Comparison of ENCODE assay signal across 15 mouse cellular contexts in the genomic region with DNA sequence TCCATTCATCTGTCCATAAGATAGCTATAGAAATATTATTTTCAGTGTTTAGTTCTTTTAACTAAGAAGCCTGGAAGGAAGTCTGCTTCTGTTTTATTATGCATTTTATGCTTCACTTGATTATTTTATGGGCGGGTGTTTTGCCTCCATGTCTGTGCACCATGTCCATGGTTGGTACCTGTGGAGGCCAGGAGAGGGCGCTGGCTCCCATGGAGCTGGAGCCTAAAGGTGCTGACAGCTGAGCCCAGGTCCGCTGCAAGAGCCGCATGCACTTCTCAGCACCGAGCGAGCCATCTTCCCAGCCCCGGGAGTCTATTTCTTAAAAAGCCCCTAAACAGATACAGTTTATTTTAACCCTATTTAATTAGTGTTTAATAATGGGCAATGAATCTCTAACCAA. TPM values are rescaled to one million over a fixed set of nuclear protein-coding genes. Genes with fewer than 3 reads are reported as not detected.
DNase-seq lines count a peak whose midpoint lies in the region; ATAC-seq and TF ChIP-seq lines count a peak whose summit lies in the region.
"Had no signal": no experiment of that assay in that cellular context is flagged by ENCODE, and none has a peak within 500 bp of the region (broad histone marks: within the 10 kb centered on the region; RNA-seq: fewer than 3 reads in every experiment).

No protein-coding gene starts in this region.

- H3K4me2 ChIP-seq in kidney, postnatal 0 days (ENCODE audit: low read length), result no peak overlapping the region
- H3K4me2 ChIP-seq in stomach, postnatal 0 days (replicated peaks; ENCODE audit: low read depth), result no peak overlapping the region
- H3K4me2 ChIP-seq: limb, embryonic 13.5 days had no signal

- TF ChIP-seq POLR2A in testis, adult 2 months (IDR thresholded peaks at IDR 0.05; ENCODE audit: control insufficient read depth, low read depth, low read length), result no peak
- no peak for TF ChIP-seq POLR2A in bone marrow, adult 2 months (IDR thresholded peaks at IDR 0.05; ENCODE audit: borderline replicate concordance, control insufficient read depth, low read depth, low read length)

- H3K4me1 ChIP-seq in kidney, postnatal 0 days (replicated peaks; ENCODE audit: insufficient read depth, low read length), result peaks cover 5% of the 10 kb centered on the region; the same call in 1 of the 2 replicates
- peaks cover 2% of the 10 kb centered on the region; the same call in 1 of the 2 replicates for H3K4me1 ChIP-seq in testis, adult 2 months (ENCODE audit: control insufficient read depth, insufficient read depth, low read length)
- H3K4me1 ChIP-seq in bone marrow, adult 2 months (ENCODE audit: control insufficient read depth, insufficient read depth, low read length), result no peaks in the 10 kb centered on the region
- no peaks in the 10 kb centered on the region for H3K4me1 ChIP-seq in stomach, postnatal 0 days (replicated peaks; ENCODE audit: control insufficient read depth, insufficient read depth)
- peaks cover 11% of the 10 kb centered on the region; the same call in 1 of the 2 replicates for H3K4me1 ChIP-seq in hindbrain, embryonic 10.5 days (replicated peaks)

- 84% methylated on average over 7 of the region's 7 CpGs for WGBS in kidney, postnatal 0 days
- 92% methylated on average over 7 of the region's 7 CpGs for WGBS in bone marrow, adult 2 months
- WGBS in stomach, postnatal 0 days, result 87% methylated on average over 7 of the region's 7 CpGs
- WGBS in hindbrain, embryonic 10.5 days, result 84% methylated on average over 7 of the region's 7 CpGs

- no peak for ATAC-seq in kidney, postnatal 0 days (replicated peaks; ENCODE audit: low FRiP score, low read depth)
- no peak for ATAC-seq in stomach, postnatal 0 days (ENCODE audit: low FRiP score, low TSS enrichment)

- TF ChIP-seq EP300 in stomach, postnatal 0 days (optimal IDR thresholded peaks at IDR 0.05), result no peak

- H3K36me3 ChIP-seq in kidney, postnatal 0 days (ENCODE audit: insufficient read depth, low read length), result peaks cover 18% of the 10 kb centered on the region; the same call in 1 of the 2 replicates
- peaks cover 9% of the 10 kb centered on the region for H3K36me3 ChIP-seq in testis, adult 2 months (ENCODE audit: control insufficient read depth, insufficient read depth, low read length)
- peaks cover 13% of the 10 kb centered on the region; the same call in 1 of the 2 replicates for H3K36me3 ChIP-seq in stomach, postnatal 0 days (ENCODE audit: control insufficient read depth, insufficient read depth, low read length)
- peaks cover 78% of the 10 kb centered on the region for H3K36me3 ChIP-seq in hindbrain, embryonic 10.5 days

- H3K9me3 ChIP-seq in kidney, postnatal 0 days (replicated peaks; ENCODE audit: low read length), result no peaks in the 10 kb centered on the region
- H3K9me3 ChIP-seq in stomach, postnatal 0 days (ENCODE audit: control insufficient read depth, low read length), result no peaks in the 10 kb centered on the region
- H3K9me3 ChIP-seq in hindbrain, embryonic 10.5 days, result no peaks in the 10 kb centered on the region
- H3K9me3 ChIP-seq: embryonic facial prominence, embryonic 10.5 days; limb, embryonic 13.5 days; megakaryocyte, embryonic 14.5 days had no signal

- no peaks in the 10 kb centered on the region for H3K27me3 ChIP-seq in kidney, postnatal 0 days (ENCODE audit: insufficient read depth, low read length)
- no peaks in the 10 kb centered on the region for H3K27me3 ChIP-seq in testis, adult 2 months (ENCODE audit: control insufficient read depth, insufficient read depth, low read length)
- no peaks in the 10 kb centered on the region for H3K27me3 ChIP-seq in stomach, postnatal 0 days (ENCODE audit: control insufficient read depth, insufficient read depth, low read length)
- H3K27me3 ChIP-seq in hindbrain, embryonic 10.5 days (ENCODE audit: insufficient read depth, poor library complexity, severe bottlenecking), result no peaks in the 10 kb centered on the region
- H3K27me3 ChIP-seq: limb, embryonic 13.5 days had no signal

- no peak overlapping the region for H3K9ac ChIP-seq in kidney, postnatal 0 days (ENCODE audit: low read depth, low read length)
- H3K9ac ChIP-seq in stomach, postnatal 0 days (ENCODE audit: low read length), result no peak overlapping the region
- H3K9ac ChIP-seq: limb, embryonic 13.5 days had no signal

- no peak overlapping the region for H3K4me3 ChIP-seq in kidney, postnatal 0 days (replicated peaks; ENCODE audit: low read depth, low read length)
- H3K4me3 ChIP-seq in testis, adult 2 months (ENCODE audit: control insufficient read depth, low read depth, low read length), result no peak overlapping the region
- no peak overlapping the region for H3K4me3 ChIP-seq in bone marrow, adult 2 months (replicated peaks; ENCODE audit: control insufficient read depth, low read depth, low read length)
- H3K4me3 ChIP-seq in stomach, postnatal 0 days (ENCODE audit: low read depth, low read length), result no peak overlapping the region
- no peak overlapping the region for H3K4me3 ChIP-seq in hindbrain, embryonic 10.5 days
- H3K4me3 ChIP-seq: embryonic facial prominence, embryonic 10.5 days; limb, embryonic 13.5 days; megakaryocyte, embryonic 14.5 days had no signal

- DNase-seq in kidney, postnatal 0 days (ENCODE audit: low spot score), result no peak
- DNase-seq in kidney, adult 8-10 months, result no peak
- DNase-seq in testis, postnatal 14 days (ENCODE audit: low spot score), result no peak
- no peak for DNase-seq in stomach, postnatal 0 days (ENCODE audit: low spot score)
- no peak for DNase-seq in hindbrain, embryonic 10.5 days (ENCODE audit: low spot score)
- DNase-seq: adrenal gland, postnatal 10 days; cerebellum, adult 11-12 months; kidney, adult 9 months; right cerebral cortex, postnatal 4 days; thymus, postnatal 14 days had no signal

- no peak overlapping the region for H3K27ac ChIP-seq in kidney, postnatal 0 days
- no peak overlapping the region for H3K27ac ChIP-seq in testis, adult 2 months (ENCODE audit: control insufficient read depth, insufficient read depth, low read depth, low read length)
- H3K27ac ChIP-seq in bone marrow, adult 2 months (ENCODE audit: control insufficient read depth, insufficient read depth, low read depth, low read length, poor library complexity), result no peak overlapping the region
- H3K27ac ChIP-seq in stomach, postnatal 0 days (replicated peaks), result no peak overlapping the region
- H3K27ac ChIP-seq in hindbrain, embryonic 10.5 days, result no peak overlapping the region
- H3K27ac ChIP-seq: embryonic facial prominence, embryonic 10.5 days; limb, embryonic 13.5 days had no signal

- peak; percentile 39; the same call in 1 of the 2 replicates for TF ChIP-seq CTCF in kidney, postnatal 0 days (IDR thresholded peaks at IDR 0.05; ENCODE audit: low read depth)
- TF ChIP-seq CTCF in testis, adult 2 months (IDR thresholded peaks at IDR 0.05; ENCODE audit: control insufficient read depth, insufficient read depth, insufficient replicate concordance, low read depth, low read length), result peak; percentile 46; the same call in 1 of the 2 replicates
- peak; percentile 47; the same call in 1 of the 2 replicates for TF ChIP-seq CTCF in bone marrow, adult 2 months (IDR thresholded peaks at IDR 0.05; ENCODE audit: control insufficient read depth, insufficient read depth, low read length)
- TF ChIP-seq CTCF in stomach, postnatal 0 days (IDR thresholded peaks at IDR 0.05; ENCODE audit: low read depth), result peak; percentile 49

RNA-seq across cellular contexts. Expression of a gene that starts 19.3 kb away (rescaled TPM):
- 20.0 and 20.5 TPM in 2 replicates for polyA plus RNA-seq in kidney, postnatal 0 days (2015; fragmentation: Nextera tagmentation; extraction: Ambion mirVana)
- polyA plus RNA-seq in testis, adult 2 months (2012; rRNA removed), result 91.9 and 94.7 TPM in 2 replicates
- polyA plus RNA-seq in bone marrow, adult 2 months (2011; ENCODE audit: insufficient read depth, insufficient read length, low replicate concordance, missing spikeins), result 25.0 and 26.0 TPM in 2 replicates
- 12.9 and 14.1 TPM in 2 replicates for polyA plus RNA-seq in stomach, postnatal 0 days (2015; fragmentation: Nextera tagmentation; extraction: Ambion mirVana)
- 20.2 and 26.0 TPM in 2 replicates for polyA plus RNA-seq in hindbrain, embryonic 10.5 days (2016; fragmentation: Nextera tagmentation; extraction: Ambion mirVana)

RNA-seq across cellular contexts. Expression of a gene that starts 25.9 kb away (rescaled TPM):
- 17.8 and 19.0 TPM in 2 replicates for polyA plus RNA-seq in kidney, postnatal 0 days (2015; fragmentation: Nextera tagmentation; extraction: Ambion mirVana)
- 1.0 and 1.6 TPM in 2 replicates for polyA plus RNA-seq in testis, adult 2 months (2012; rRNA removed)
- 0.63 and 3.3 TPM in 2 replicates for polyA plus RNA-seq in bone marrow, adult 2 months (2011; ENCODE audit: insufficient read depth, insufficient read length, low replicate concordance, missing spikeins)
- 7.9 and 8.7 TPM in 2 replicates for polyA plus RNA-seq in stomach, postnatal 0 days (2015; fragmentation: Nextera tagmentation; extraction: Ambion mirVana)
- polyA plus RNA-seq in hindbrain, embryonic 10.5 days (2016; fragmentation: Nextera tagmentation; extraction: Ambion mirVana), result 4.3 and 5.6 TPM in 2 replicates
